Mouse (Mus musculus): ENCODE measurements around the gene Gm17428. TPM values are rescaled to one million over a fixed set of nuclear protein-coding genes. Genes with fewer than 3 reads are reported as not detected.

Gene Gm17428
- not detected in 2 replicates for polyA plus RNA-seq (2012; ENCODE audit: insufficient read depth, insufficient read length, missing spikeins)

DNA sequence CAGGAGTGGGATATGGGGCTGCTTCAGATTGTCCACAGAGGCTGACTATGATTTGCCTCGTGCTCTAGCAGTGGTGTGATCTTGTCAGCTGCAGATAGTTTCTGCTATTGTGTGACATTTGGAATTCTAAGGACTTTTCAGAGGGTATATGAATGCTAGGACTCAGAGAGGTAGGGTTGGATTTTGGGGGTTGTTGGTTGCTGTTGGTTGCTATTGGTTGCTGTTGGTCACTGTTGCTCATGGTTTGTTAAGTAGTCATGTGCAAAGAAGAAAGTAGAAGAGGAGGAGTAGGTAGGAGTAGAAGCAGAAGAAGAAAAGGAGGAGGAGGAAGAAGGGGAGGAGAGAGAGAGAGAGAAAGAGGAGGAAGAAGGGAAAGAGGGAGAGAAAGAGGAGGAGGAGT, at the start of gene Gm17428:
Gene Gm17428, plus strand, starts transcription at position 301 of the 400 bp plus-strand sequence.
- Histone ChIP-seq H3K4me3 (ENCODE audit: insufficient read depth, low read length) (no peak within 1 kb of the TSS), H3K27ac (ENCODE audit: insufficient read depth, low read depth, low read length) (no peak within 1 kb of the TSS), H3K4me1 (ENCODE audit: control insufficient read depth, insufficient read depth, low read length) (no peaks in the 10 kb centered on the region)
- TF ChIP-seq CTCF (IDR thresholded peaks at IDR 0.05; ENCODE audit: low read depth, low read length) (no peak), POLR2A (IDR thresholded peaks at IDR 0.05; ENCODE audit: borderline replicate concordance, low read depth, low read length) (no peak)

- no peak for TF ChIP-seq CTCF (IDR thresholded peaks at IDR 0.05; ENCODE audit: low read depth, low read length)
- no peak for TF ChIP-seq POLR2A (IDR thresholded peaks at IDR 0.05; ENCODE audit: borderline replicate concordance, low read depth, low read length)
- Histone ChIP-seq H3K27ac (ENCODE audit: insufficient read depth, low read depth, low read length) (no peak overlapping the region), H3K4me1 (ENCODE audit: control insufficient read depth, insufficient read depth, low read length) (no peaks in the 10 kb centered on the region), H3K4me3 (ENCODE audit: insufficient read depth, low read length) (no peak overlapping the region)
Observed at GRCm38 (mm10) chr14:54927296-54927695, 49.4 kb upstream of the Gm17428 start.

GRCm38 (mm10) chr14:54929801-54930200, 46.9 kb upstream of the Gm17428 start:
- TF ChIP-seq POLR2A (IDR thresholded peaks at IDR 0.05; ENCODE audit: borderline replicate concordance, low read depth, low read length) (no peak), CTCF (IDR thresholded peaks at IDR 0.05; ENCODE audit: low read depth, low read length) (no peak)
- Histone ChIP-seq H3K4me3 (ENCODE audit: insufficient read depth, low read length) (no peak overlapping the region), H3K4me1 (ENCODE audit: control insufficient read depth, insufficient read depth, low read length) (no peaks in the 10 kb centered on the region), H3K27ac (ENCODE audit: insufficient read depth, low read depth, low read length) (no peak overlapping the region)

- Histone ChIP-seq H3K4me1 (ENCODE audit: control insufficient read depth, insufficient read depth, low read length) (no peaks in the 10 kb centered on the region), H3K4me3 (ENCODE audit: insufficient read depth, low read length) (no peak overlapping the region), H3K27ac (ENCODE audit: insufficient read depth, low read depth, low read length) (no peak overlapping the region)
- no peak for TF ChIP-seq CTCF (IDR thresholded peaks at IDR 0.05; ENCODE audit: low read depth, low read length)
- TF ChIP-seq POLR2A (IDR thresholded peaks at IDR 0.05; ENCODE audit: borderline replicate concordance, low read depth, low read length) = no peak
Observed at GRCm38 (mm10) chr14:54930431-54930830, 46.3 kb upstream of the Gm17428 start.

- TF ChIP-seq CTCF (IDR thresholded peaks at IDR 0.05; ENCODE audit: low read depth, low read length) (no peak), POLR2A (IDR thresholded peaks at IDR 0.05; ENCODE audit: borderline replicate concordance, low read depth, low read length) (no peak)
- Histone ChIP-seq H3K4me3 (ENCODE audit: insufficient read depth, low read length) (no peak within 1 kb of the TSS), H3K4me1 (ENCODE audit: control insufficient read depth, insufficient read depth, low read length) (no peaks in the 10 kb centered on the region), H3K27ac (ENCODE audit: insufficient read depth, low read depth, low read length) (no peak within 1 kb of the TSS)
Observed at GRCm38 (mm10) chr14:54932645-54933150, 44.0 kb upstream of the Gm17428 start, which contains the start of gene Il25. TSS of gene Il25 (plus strand) at chr14:54932695.

GRCm38 (mm10) chr14:54935904-54936830, 40.6 kb upstream of the Gm17428 start, which contains the start of gene Cmtm5:
TSS of gene Cmtm5 (plus strand) at chr14:54936261.
- Histone ChIP-seq H3K4me3 (ENCODE audit: insufficient read depth, low read length) (no peak within 1 kb of the TSS), H3K4me1 (ENCODE audit: control insufficient read depth, insufficient read depth, low read length) (no peaks in the 10 kb centered on the region), H3K27ac (ENCODE audit: insufficient read depth, low read depth, low read length) (no peak within 1 kb of the TSS)
- TF ChIP-seq POLR2A (IDR thresholded peaks at IDR 0.05; ENCODE audit: borderline replicate concordance, low read depth, low read length) (no peak), CTCF (IDR thresholded peaks at IDR 0.05; ENCODE audit: low read depth, low read length) (no peak)

DNA sequence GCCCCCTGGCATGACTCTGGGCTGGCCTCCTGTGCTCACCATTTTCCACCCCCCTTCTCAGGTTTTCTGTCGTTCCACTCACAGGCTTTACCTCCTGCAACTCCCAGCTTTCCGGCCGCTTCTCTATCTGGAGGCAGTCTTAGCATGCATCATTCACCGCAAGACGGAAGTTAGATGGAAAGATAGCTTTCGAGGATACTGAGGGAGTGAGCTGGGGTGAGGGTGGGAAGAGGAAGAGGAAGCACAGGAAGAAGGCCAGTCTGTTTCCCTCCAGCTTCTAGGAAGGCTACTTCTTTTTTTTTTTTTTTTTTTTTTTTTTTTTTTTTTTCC, 39.9 kb upstream of the Gm17428 start:
- Histone ChIP-seq H3K27ac (ENCODE audit: insufficient read depth, low read depth, low read length) (no peak overlapping the region), H3K4me3 (ENCODE audit: insufficient read depth, low read length) (no peak overlapping the region), H3K4me1 (ENCODE audit: control insufficient read depth, insufficient read depth, low read length) (no peaks in the 10 kb centered on the region)
- no peak for TF ChIP-seq CTCF (IDR thresholded peaks at IDR 0.05; ENCODE audit: low read depth, low read length)
- no peak for TF ChIP-seq POLR2A (IDR thresholded peaks at IDR 0.05; ENCODE audit: borderline replicate concordance, low read depth, low read length)

GRCm38 (mm10) chr14:54937361-54938182, 39.2 kb upstream of the Gm17428 start:
- H3K27ac ChIP-seq (ENCODE audit: insufficient read depth, low read depth, low read length) = no peak overlapping the region
- no peaks in the 10 kb centered on the region for H3K4me1 ChIP-seq (ENCODE audit: control insufficient read depth, insufficient read depth, low read length)
- TF ChIP-seq POLR2A (IDR thresholded peaks at IDR 0.05; ENCODE audit: borderline replicate concordance, low read depth, low read length) (no peak), CTCF (IDR thresholded peaks at IDR 0.05; ENCODE audit: low read depth, low read length) (no peak)
- no peak overlapping the region for H3K4me3 ChIP-seq (ENCODE audit: insufficient read depth, low read length)

- Histone ChIP-seq H3K4me1 (ENCODE audit: control insufficient read depth, insufficient read depth, low read length) (no peaks in the 10 kb centered on the region), H3K4me3 (ENCODE audit: insufficient read depth, low read length) (no peak overlapping the region), H3K27ac (ENCODE audit: insufficient read depth, low read depth, low read length) (no peak overlapping the region)
- TF ChIP-seq POLR2A (IDR thresholded peaks at IDR 0.05; ENCODE audit: borderline replicate concordance, low read depth, low read length) (no peak), CTCF (IDR thresholded peaks at IDR 0.05; ENCODE audit: low read depth, low read length) (no peak)
Observed at GRCm38 (mm10) chr14:54938431-54939219, 38.1 kb upstream of the Gm17428 start.

Data from bone marrow macrophage, adult 2 months (primary cell).